Mouse (Mus musculus) heart, adult 10 weeks (tissue): ENCODE data around the gene Gkn2. TPM values are rescaled to one million over a fixed set of nuclear protein-coding genes. Genes with fewer than 3 reads are reported as not detected.

Experiments used
- polyA plus RNA-seq: library from polyadenylated mRNA; stranded (reverse); fragments of 350-450 nt; fragmentation: Illumina TruSeq; extraction: RNeasy Lipid Tissue Mini Kit (QIAGEN cat#74804); gene quantifications from one replicate; pipeline ENCODE4 v1.2.3, GENCODE M21; 2014; ENCODE audit warnings: low read depth, low replicate concordance

Gene Gkn2
- not detected for polyA plus RNA-seq

DNA sequence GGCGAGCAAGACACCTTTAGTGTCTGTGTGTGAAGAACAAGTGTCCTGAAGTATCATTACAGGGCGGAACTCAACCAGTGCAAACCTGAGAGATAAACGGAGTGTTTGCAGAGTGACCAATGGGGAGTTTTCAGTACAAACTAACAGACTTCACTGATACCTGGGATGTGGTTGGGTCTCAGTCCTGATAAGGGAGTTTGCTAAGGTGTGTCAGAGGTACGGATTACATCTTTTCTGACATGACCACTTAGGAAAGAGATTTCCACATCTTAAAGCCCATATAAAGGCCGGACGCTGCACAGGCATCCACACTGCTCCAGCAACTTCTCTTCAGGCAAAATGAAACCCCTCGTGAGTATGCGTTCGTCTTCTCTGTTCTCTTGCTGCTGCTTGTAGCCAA, at the start of gene Gkn2:
Gkn2 (plus strand) TSS at position 301 of the 400 bp plus-strand sequence.

DNA sequence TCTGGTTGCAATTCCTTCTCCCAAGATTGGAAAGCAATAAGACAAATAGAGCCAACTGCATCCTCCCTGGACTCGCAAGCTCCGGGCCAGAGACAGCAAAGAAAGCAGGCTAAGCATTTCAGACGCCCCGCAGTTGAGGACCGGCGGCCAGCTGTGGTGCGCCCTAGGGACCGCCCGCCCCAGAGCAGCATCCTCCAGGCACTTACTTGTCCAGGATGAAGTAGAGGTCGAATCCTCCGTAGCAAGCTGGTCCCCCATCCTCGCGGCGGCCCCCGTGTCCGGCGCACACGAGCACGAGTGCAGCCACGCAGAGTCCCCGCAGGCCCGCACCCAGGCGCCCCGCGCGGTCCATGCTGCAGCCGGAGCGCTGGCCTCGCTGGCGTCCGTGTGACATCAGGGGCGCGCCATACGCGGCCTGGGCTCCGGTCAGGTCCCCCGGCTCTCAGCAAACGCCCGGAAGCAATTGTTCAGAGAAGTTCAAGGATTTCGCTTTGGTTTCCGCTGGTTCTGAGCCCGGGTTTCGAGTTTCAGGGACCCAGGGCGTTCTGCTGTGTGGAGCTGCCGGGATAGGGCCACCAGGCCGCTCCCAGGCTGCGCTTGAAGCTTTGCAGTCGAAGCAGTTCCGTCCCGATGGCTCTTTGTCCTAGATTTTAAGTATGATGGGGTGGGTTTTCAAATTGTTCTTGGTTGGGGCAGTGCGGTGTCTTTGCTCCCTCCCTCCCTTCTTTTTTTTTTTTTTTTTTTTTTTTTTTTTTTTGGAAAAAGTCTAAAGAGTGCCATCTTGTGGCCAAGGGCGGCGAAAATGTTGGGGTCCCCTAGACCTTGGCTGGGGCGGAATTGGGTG, 37.8 kb upstream of the Gkn2 start, which contains the start of gene Antxr1:
Antxr1 (minus strand) TSS at position 731 of the 844 bp plus-strand sequence.

DNA sequence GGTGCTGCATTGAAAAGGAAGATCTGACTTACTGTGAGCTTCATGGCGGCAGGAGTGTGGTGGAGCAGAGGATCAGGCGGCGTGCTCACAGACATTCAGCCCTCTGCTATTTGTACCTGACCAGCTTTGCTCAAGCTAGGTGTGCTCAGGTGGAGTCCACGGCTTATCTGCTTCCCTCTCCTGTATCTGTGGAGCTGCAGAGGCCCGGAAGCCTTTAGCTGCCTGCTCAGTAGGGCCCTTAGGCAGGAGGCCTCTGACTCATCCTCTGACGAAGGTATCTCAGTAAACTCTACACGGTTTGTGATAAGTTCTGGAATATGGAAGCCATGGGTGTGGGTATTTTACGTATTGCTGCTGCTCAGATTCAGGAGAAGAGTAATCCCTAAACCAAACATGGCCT, 22.3 kb upstream of the Gkn2 start, which contains the start of gene Gkn1:
Gkn1 (minus strand) TSS at position 114 of the 400 bp plus-strand sequence.

DNA sequence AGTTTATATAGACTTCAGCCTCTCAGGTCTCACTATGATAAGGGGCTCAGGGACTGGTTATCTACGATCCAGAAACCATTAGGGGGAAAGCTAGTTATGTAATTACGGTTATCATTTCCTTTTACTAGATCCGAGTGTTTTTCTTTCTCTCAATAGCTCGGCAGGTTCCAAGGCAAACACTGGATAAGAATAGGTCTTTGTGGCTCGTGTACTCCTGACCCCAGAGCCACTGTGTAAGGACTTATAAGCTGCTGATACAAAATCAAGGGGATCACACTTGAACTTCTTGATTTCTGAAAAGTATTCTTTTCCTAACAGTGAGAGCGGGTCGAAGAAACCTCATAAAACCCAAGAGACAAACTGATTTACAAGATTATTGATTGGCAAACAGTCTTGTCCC, 15.7 kb downstream of the Gkn2 start, which contains the start of gene Gkn3:
Gkn3 (minus strand) TSS at position 59 of the 400 bp plus-strand sequence.

DNA sequence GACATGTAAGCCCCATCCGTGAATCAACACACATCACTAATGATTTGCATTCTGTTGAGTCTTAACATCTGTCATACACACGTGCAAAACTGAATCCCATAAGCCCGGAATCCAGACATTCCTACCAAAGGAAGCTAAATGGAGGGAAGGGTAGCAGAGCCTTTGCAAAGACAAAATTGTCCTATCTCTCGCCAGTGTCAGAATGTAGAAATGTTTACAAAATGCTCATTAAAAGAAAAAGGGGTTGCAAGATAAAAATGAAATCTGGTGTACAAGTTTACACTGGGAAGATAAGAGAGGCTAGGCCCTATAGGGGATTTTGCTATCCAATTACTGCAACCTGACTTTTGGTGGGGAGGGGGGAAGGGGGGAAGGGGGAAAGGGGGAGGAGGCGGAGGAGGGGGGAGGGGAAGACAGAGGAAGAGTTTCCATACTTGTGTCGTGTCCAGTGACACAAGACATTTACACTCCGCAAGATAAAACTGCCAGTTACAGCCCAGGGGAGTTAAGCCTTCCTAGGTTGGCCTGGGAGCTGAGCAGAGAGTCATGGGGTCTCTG, 55.4 kb downstream of the Gkn2 start, which contains the start of gene Bmp10:
Bmp10 (plus strand) TSS at position 508 of the 558 bp plus-strand sequence.

Other genes starting within 250 kb of the Gkn2 start
- 7.6 TPM for gene Antxr1, start 37.5 kb upstream of the Gkn2 start, polyA plus RNA-seq
- gene Gkn1, start 22.4 kb upstream of the Gkn2 start, polyA plus RNA-seq: not detected
- gene Gkn3, start 15.6 kb downstream of the Gkn2 start, polyA plus RNA-seq: 2.2 TPM
- gene Bmp10, start 55.6 kb downstream of the Gkn2 start, polyA plus RNA-seq: 99.1 TPM
- gene Arhgap25, start 159.9 kb downstream of the Gkn2 start, polyA plus RNA-seq: 3.2 TPM
- gene Prokr1, start 217.4 kb downstream of the Gkn2 start, polyA plus RNA-seq: 0.13 TPM